Mouse (Mus musculus) urinary bladder, adult 2 months (tissue): ENCODE measurements around the gene Slc22a12. TPM values are rescaled to one million over a fixed set of nuclear protein-coding genes. Genes with fewer than 3 reads are reported as not detected.
A peak's percentile ranks its signal among the peaks of the same experiment; 100 is the strongest.

Experiments used
- DNase-seq: peaks from one replicate; pipeline ENCODE4 v3.0.0; 2022; ENCODE audit warnings: low spot score
- polyA plus RNA-seq: library from polyadenylated mRNA; depleted of rRNA; stranded (reverse); fragments of >200 nt; gene quantifications from 2 replicates; pipeline ENCODE4 v1.2.3, GENCODE M21; 2012; rRNA removed

The Slc22a12 gene
- polyA plus RNA-seq, 1 experiment, result not detected

GRCm38 (mm10) chr19:6494032-6494431 is 48.8 kb downstream of the Slc22a12 start:
- DNase-seq, result no peak

- no peak for DNase-seq
Measured at GRCm38 (mm10) chr19:6493219-6493618, 49.6 kb downstream of the Slc22a12 start.

GRCm38 (mm10) chr19:6492124-6492523 is 50.7 kb downstream of the Slc22a12 start:
- no peak for DNase-seq

- no peak for DNase-seq
Measured at GRCm38 (mm10) chr19:6491538-6491937, 51.3 kb downstream of the Slc22a12 start.

- DNase-seq, result peak; percentile 72
Measured at GRCm38 (mm10) chr19:6489030-6489429, 53.8 kb downstream of the Slc22a12 start.

Other genes with a start within 250 kb of the Slc22a12 start
- gene Cdc42bpg, start 236.6 kb downstream of the Slc22a12 start, polyA plus RNA-seq, result 22.7 and 27.0 TPM in 2 replicates
- 34.3 and 37.7 TPM in 2 replicates for gene Men1, start 208.1 kb downstream of the Slc22a12 start, polyA plus RNA-seq
- 63.7 and 88.3 TPM in 2 replicates for gene Map4k2, start 201.9 kb downstream of the Slc22a12 start, polyA plus RNA-seq
- gene Sf1, start 179.3 kb downstream of the Slc22a12 start, polyA plus RNA-seq, result 89.7 and 158 TPM in 2 replicates
- gene Pygm, start 158.6 kb downstream of the Slc22a12 start, polyA plus RNA-seq, result 34.8 and 47.2 TPM in 2 replicates
- gene Rasgrp2, start 143.7 kb downstream of the Slc22a12 start, polyA plus RNA-seq, result 106 and 109 TPM in 2 replicates
- gene Nrxn2, start 124.3 kb downstream of the Slc22a12 start, polyA plus RNA-seq, result 1.3 and 1.5 TPM in 2 replicates